Mouse (Mus musculus): ENCODE data around the gene Ckb. TPM values are rescaled to one million over a fixed set of nuclear protein-coding genes. Genes with fewer than 3 reads are reported as not detected.
A peak's percentile ranks its signal among the peaks of the same experiment; 100 is the strongest.

Ckb gene
- polyA plus RNA-seq, 1 experiment from 2014 or later = 1,376 TPM

GRCm38 (mm10) chr12:111700920-111701458 is 28.9 kb upstream of the Ckb start:
- Histone ChIP-seq H3K27me3 (replicated peaks) (no peaks in the 10 kb centered on the region), H3K4me3 (no peak overlapping the region), H3K9me3 (no peaks in the 10 kb centered on the region), H3K27ac (no peak overlapping the region), H3K9ac (no peak overlapping the region), H3K36me3 (replicated peaks) (no peaks in the 10 kb centered on the region), H3K4me2 (no peak overlapping the region), H3K4me1 (peaks cover 3% of the 10 kb centered on the region; the same call in 1 of the 2 replicates)
- 79% methylated on average over 9 of the region's 9 CpGs for WGBS
- no peak for ATAC-seq (replicated peaks)

GRCm38 (mm10) chr12:111699542-111699941 is 27.4 kb upstream of the Ckb start:
- no peaks in the 10 kb centered on the region for H3K36me3 ChIP-seq (replicated peaks)
- H3K27ac ChIP-seq = no peak overlapping the region
- WGBS = 85% methylated on average over 4 of the region's 4 CpGs
- no peak for ATAC-seq (replicated peaks)
- H3K4me1 ChIP-seq = peaks cover 17% of the 10 kb centered on the region
- no peak overlapping the region for H3K4me2 ChIP-seq
- no peak overlapping the region for H3K4me3 ChIP-seq
- no peak overlapping the region for H3K9ac ChIP-seq
- H3K9me3 ChIP-seq = no peaks in the 10 kb centered on the region
- no peaks in the 10 kb centered on the region for H3K27me3 ChIP-seq (replicated peaks)

GRCm38 (mm10) chr12:111698346-111698913 is 26.3 kb upstream of the Ckb start:
- Histone ChIP-seq H3K9ac (no peak overlapping the region), H3K9me3 (no peaks in the 10 kb centered on the region), H3K4me1 (peaks cover 28% of the 10 kb centered on the region), H3K27me3 (replicated peaks) (no peaks in the 10 kb centered on the region), H3K4me3 (no peak overlapping the region), H3K36me3 (replicated peaks) (no peaks in the 10 kb centered on the region), H3K4me2 (no peak overlapping the region), H3K27ac (no peak overlapping the region)
- WGBS = 89% methylated on average over 6 of the region's 6 CpGs
- ATAC-seq (replicated peaks) = no peak

GRCm38 (mm10) chr12:111697708-111698107 is 25.6 kb upstream of the Ckb start:
- no peak overlapping the region for H3K4me2 ChIP-seq
- H3K27me3 ChIP-seq (replicated peaks) = no peaks in the 10 kb centered on the region
- no peak overlapping the region for H3K4me3 ChIP-seq
- no peak overlapping the region for H3K9ac ChIP-seq
- 80% methylated on average over 4 of the region's 4 CpGs for WGBS
- no peak overlapping the region for H3K27ac ChIP-seq
- H3K9me3 ChIP-seq = no peaks in the 10 kb centered on the region
- peaks cover 35% of the 10 kb centered on the region for H3K4me1 ChIP-seq
- ATAC-seq (replicated peaks) = no peak
- H3K36me3 ChIP-seq (replicated peaks) = no peaks in the 10 kb centered on the region

- Histone ChIP-seq H3K4me1 (peaks cover 39% of the 10 kb centered on the region), H3K4me3 (no peak overlapping the region), H3K27ac (peak overlapping the region; percentile 80; the same call in 1 of the 2 replicates), H3K9me3 (no peaks in the 10 kb centered on the region), H3K27me3 (replicated peaks) (no peaks in the 10 kb centered on the region), H3K36me3 (replicated peaks) (no peaks in the 10 kb centered on the region), H3K9ac (no peak overlapping the region), H3K4me2 (no peak overlapping the region)
- ATAC-seq (replicated peaks) = no peak
- 14% methylated on average over 6 of the region's 6 CpGs for WGBS
These were observed 24.1 kb upstream of the Ckb start for GRCm38 (mm10) chr12:111696239-111696638.

GRCm38 (mm10) chr12:111694880-111695804 is 23.0 kb upstream of the Ckb start:
- no peaks in the 10 kb centered on the region for H3K9me3 ChIP-seq
- H3K4me1 ChIP-seq = peaks cover 47% of the 10 kb centered on the region
- H3K36me3 ChIP-seq (replicated peaks) = no peaks in the 10 kb centered on the region
- H3K27ac ChIP-seq = peak overlapping the region; percentile 80
- no peak overlapping the region for H3K4me3 ChIP-seq
- H3K4me2 ChIP-seq = no peak overlapping the region; the same call in 1 of the 2 replicates
- H3K27me3 ChIP-seq (replicated peaks) = no peaks in the 10 kb centered on the region
- peak overlapping the region; percentile 9; the same call in 1 of the 2 replicates for H3K9ac ChIP-seq
- 25% methylated on average over 11 of the region's 13 CpGs for WGBS
- peak; percentile 56 for ATAC-seq (replicated peaks)

GRCm38 (mm10) chr12:111694271-111694781 is 22.2 kb upstream of the Ckb start:
- Histone ChIP-seq H3K9me3 (no peaks in the 10 kb centered on the region), H3K4me2 (peak overlapping the region; percentile 29), H3K9ac (0 out of 2 replicates have a peak overlapping the region, but pooled peaks have one; percentile 2), H3K4me1 (peaks cover 47% of the 10 kb centered on the region), H3K27me3 (replicated peaks) (no peaks in the 10 kb centered on the region), H3K4me3 (no peak overlapping the region), H3K36me3 (replicated peaks) (no peaks in the 10 kb centered on the region), H3K27ac (peak overlapping the region; percentile 80)
- peak; percentile 57 for ATAC-seq (replicated peaks)
- WGBS = 2% methylated on average over 12 of the region's 12 CpGs

GRCm38 (mm10) chr12:111693341-111694270 is 21.5 kb upstream of the Ckb start:
- WGBS = 7% methylated on average over 18 of the region's 18 CpGs
- Histone ChIP-seq H3K27me3 (replicated peaks) (no peaks in the 10 kb centered on the region), H3K36me3 (replicated peaks) (no peaks in the 10 kb centered on the region), H3K4me3 (no peak overlapping the region), H3K27ac (peak overlapping the region; percentile 80), H3K9me3 (no peaks in the 10 kb centered on the region), H3K4me2 (peak overlapping the region; percentile 29), H3K4me1 (peaks cover 47% of the 10 kb centered on the region), H3K9ac (0 out of 2 replicates have a peak overlapping the region, but pooled peaks have one; percentile 2)
- peak; percentile 81 for ATAC-seq (replicated peaks)

- H3K4me2 ChIP-seq = no peak overlapping the region
- H3K27me3 ChIP-seq (replicated peaks) = no peaks in the 10 kb centered on the region
- H3K9me3 ChIP-seq = no peaks in the 10 kb centered on the region
- no peak for ATAC-seq (replicated peaks)
- WGBS = 67% methylated on average over 5 of the region's 5 CpGs
- H3K4me3 ChIP-seq = no peak overlapping the region
- peaks cover 52% of the 10 kb centered on the region for H3K4me1 ChIP-seq
- no peaks in the 10 kb centered on the region for H3K36me3 ChIP-seq (replicated peaks)
- no peak overlapping the region for H3K9ac ChIP-seq
- H3K27ac ChIP-seq = peak overlapping the region; percentile 80
These were observed 20.8 kb upstream of the Ckb start for GRCm38 (mm10) chr12:111692899-111693298.

- Histone ChIP-seq H3K9ac (no peak overlapping the region), H3K9me3 (no peaks in the 10 kb centered on the region), H3K4me1 (peaks cover 66% of the 10 kb centered on the region), H3K27ac (peak overlapping the region; percentile 80), H3K36me3 (replicated peaks) (no peaks in the 10 kb centered on the region), H3K27me3 (replicated peaks) (no peaks in the 10 kb centered on the region), H3K4me2 (no peak overlapping the region), H3K4me3 (no peak overlapping the region)
- no peak for ATAC-seq (replicated peaks)
- 7% methylated on average over 5 of the region's 5 CpGs for WGBS
These were observed 19.3 kb upstream of the Ckb start for GRCm38 (mm10) chr12:111691346-111691872.

GRCm38 (mm10) chr12:111689426-111689825 is 17.3 kb upstream of the Ckb start:
- no peak overlapping the region for H3K27ac ChIP-seq
- H3K4me3 ChIP-seq = no peak overlapping the region
- no peaks in the 10 kb centered on the region for H3K27me3 ChIP-seq (replicated peaks)
- H3K9me3 ChIP-seq = no peaks in the 10 kb centered on the region
- H3K9ac ChIP-seq = no peak overlapping the region
- H3K4me1 ChIP-seq = peaks cover 48% of the 10 kb centered on the region
- no peak for ATAC-seq (replicated peaks)
- 84% methylated on average over 11 of the region's 11 CpGs for WGBS
- H3K4me2 ChIP-seq = no peak overlapping the region
- no peaks in the 10 kb centered on the region for H3K36me3 ChIP-seq (replicated peaks)

Measured in midbrain, embryonic 15.5 days (tissue).